Mouse (Mus musculus) embryonic fibroblast, embryonic 13.5 days (primary cell): ENCODE results near the gene Glyr1.

Experiments used
- CTCF ChIP-seq: IDR thresholded peaks from 2 replicates; pipeline ENCODE4 v1.5.1; 2011; ENCODE audit warnings: mild to moderate bottlenecking, control low read depth, low read length, moderate library complexity, borderline replicate concordance; ENCODE audit not compliant: insufficient read depth
- POLR2A ChIP-seq: IDR thresholded peaks from 2 replicates; pipeline ENCODE4 v1.6.1; 2011; ENCODE audit warnings: low read depth, mild to moderate bottlenecking, control low read depth, low read length, moderate library complexity

DNA sequence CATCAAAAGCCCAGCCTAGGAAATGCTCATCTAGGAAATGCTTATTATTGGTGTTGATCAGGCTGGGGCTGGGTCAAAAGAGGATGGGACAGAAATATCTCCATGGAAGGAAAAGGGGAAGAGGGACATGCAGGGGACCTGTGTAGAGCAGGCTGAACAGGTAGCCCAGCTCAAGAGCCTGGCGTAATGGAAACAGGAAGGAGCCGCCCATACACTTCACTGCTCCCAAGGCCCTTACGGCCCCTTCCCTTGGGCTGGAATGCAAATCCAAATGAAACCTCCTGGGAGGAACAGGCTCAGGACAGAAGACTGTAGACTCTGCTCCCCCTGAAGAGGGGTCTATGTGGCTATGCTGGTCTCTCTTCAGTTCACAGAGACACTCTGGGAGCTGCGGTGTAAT lies 35.1 kb downstream of the Glyr1 start:
- TF ChIP-seq POLR2A (no peak), CTCF (no peak)
